Comparison of ENCODE assay signal across 20 mouse cellular contexts in the genomic region with DNA sequence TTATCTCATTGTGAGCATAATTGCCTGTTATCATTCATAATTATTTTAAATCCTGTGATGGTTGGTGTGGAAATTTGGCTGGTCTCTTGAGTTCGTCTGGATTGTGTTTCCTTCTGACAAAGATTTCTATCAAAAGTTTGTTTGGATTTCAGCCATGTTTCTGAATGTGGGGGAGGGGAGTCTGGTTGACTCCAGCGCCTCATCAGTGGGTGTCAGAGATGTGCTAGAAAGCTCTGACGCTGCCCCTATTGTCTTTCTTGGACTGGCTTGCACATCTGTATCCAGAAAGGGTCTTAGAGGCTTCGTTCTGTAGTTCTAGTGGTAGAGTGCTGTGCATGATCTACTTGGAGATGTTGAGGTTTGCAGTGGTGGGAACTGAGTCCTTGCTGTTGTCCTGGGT. TPM values are rescaled to one million over a fixed set of nuclear protein-coding genes. Genes with fewer than 3 reads are reported as not detected.
DNase-seq lines count a peak whose midpoint lies in the region; ATAC-seq lines count a peak whose summit lies in the region.
"Had no signal": no experiment of that assay in that cellular context is flagged by ENCODE, and none has a peak within 500 bp of the region (broad histone marks: within the 10 kb centered on the region; RNA-seq: fewer than 3 reads in every experiment).

No protein-coding gene starts in this region.

- no peaks in the 10 kb centered on the region for H3K9me3 ChIP-seq in heart, embryonic 15.5 days (replicated peaks)
- H3K9me3 ChIP-seq in heart, embryonic 11.5 days (replicated peaks; ENCODE audit: control insufficient read depth, low read length): no peaks in the 10 kb centered on the region
- H3K9me3 ChIP-seq in kidney, embryonic 16.5 days (ENCODE audit: low read length): no peaks in the 10 kb centered on the region
- H3K9me3 ChIP-seq in lung, embryonic 16.5 days (ENCODE audit: control insufficient read depth, low read length): no peaks in the 10 kb centered on the region
- H3K9me3 ChIP-seq: embryonic facial prominence, embryonic 12.5 days; forebrain, embryonic 13.5 days; limb, embryonic 13.5 days; liver, embryonic 13.5 days had no signal

- no peaks in the 10 kb centered on the region for H3K27me3 ChIP-seq in heart, embryonic 15.5 days
- H3K27me3 ChIP-seq in heart, embryonic 11.5 days (ENCODE audit: control insufficient read depth, insufficient read depth, low read length): no peaks in the 10 kb centered on the region
- H3K27me3 ChIP-seq in kidney, embryonic 16.5 days (ENCODE audit: insufficient read depth, low read length): no peaks in the 10 kb centered on the region
- no peaks in the 10 kb centered on the region for H3K27me3 ChIP-seq in lung, embryonic 16.5 days (ENCODE audit: control insufficient read depth, insufficient read depth, low read depth, low read length)
- H3K27me3 ChIP-seq: embryonic facial prominence, embryonic 12.5 days; forebrain, embryonic 13.5 days; limb, embryonic 13.5 days had no signal

- H3K27ac ChIP-seq in heart, embryonic 15.5 days: 0 out of 2 replicates have a peak overlapping the region, but pooled peaks have one; percentile 3
- no peak overlapping the region for H3K27ac ChIP-seq in heart, embryonic 11.5 days (ENCODE audit: low read depth, low read length)
- H3K27ac ChIP-seq in kidney, embryonic 16.5 days (ENCODE audit: low read length): peak overlapping the region; percentile 67
- H3K27ac ChIP-seq in lung, embryonic 16.5 days (ENCODE audit: low read length): peak overlapping the region; percentile 5; the same call in 1 of the 2 replicates
- H3K27ac ChIP-seq: embryonic facial prominence, embryonic 12.5 days; forebrain, embryonic 13.5 days; hindbrain, postnatal 0 days; limb, embryonic 13.5 days; liver, embryonic 13.5 days had no signal

- WGBS in heart, embryonic 15.5 days: 32% methylated on average over 4 of the region's 4 CpGs
- 48% methylated on average over 4 of the region's 4 CpGs for whole genome bisulfite sequencing in heart, embryonic 11.5 days (ENCODE audit: insufficient replicate concordance)
- WGBS in kidney, embryonic 16.5 days: 46% methylated on average over 4 of the region's 4 CpGs
- WGBS in lung, embryonic 16.5 days: 31% methylated on average over 4 of the region's 4 CpGs

- no peak overlapping the region for H3K4me3 ChIP-seq in heart, embryonic 15.5 days
- no peak overlapping the region for H3K4me3 ChIP-seq in heart, embryonic 11.5 days (ENCODE audit: low read depth, low read length)
- no peak overlapping the region for H3K4me3 ChIP-seq in kidney, embryonic 16.5 days (ENCODE audit: low read length)
- H3K4me3 ChIP-seq in lung, embryonic 16.5 days (ENCODE audit: low read length): no peak overlapping the region
- H3K4me3 ChIP-seq: embryonic facial prominence, embryonic 12.5 days; erythroblast, embryonic 14.5 days; forebrain, embryonic 13.5 days; limb, embryonic 13.5 days; liver, embryonic 13.5 days had no signal

- no peak for DNase-seq in kidney, adult 11 months
- DNase-seq in CD4-positive, CD25-positive, alpha-beta regulatory T cell, adult 2 months (ENCODE audit: low read depth, low spot score): peak; percentile 40
- no peak for DNase-seq in adipocyte (ENCODE audit: low spot score)
- DNase-seq: adrenal gland, postnatal 14 days; cerebellum, postnatal 10 days; gastrocnemius, postnatal 14 days; liver, embryonic 13.5 days; right cerebral cortex, postnatal 4 days; thymus, postnatal 14 days had no signal

- no peak overlapping the region for H3K4me2 ChIP-seq in heart, embryonic 15.5 days
- no peak overlapping the region for H3K4me2 ChIP-seq in heart, embryonic 11.5 days
- H3K4me2 ChIP-seq in kidney, embryonic 16.5 days (replicated peaks; ENCODE audit: low read depth, low read length): no peak overlapping the region
- no peak overlapping the region for H3K4me2 ChIP-seq in lung, embryonic 16.5 days (ENCODE audit: low read depth, low read length)
- H3K4me2 ChIP-seq: embryonic facial prominence, embryonic 12.5 days; forebrain, embryonic 13.5 days; limb, embryonic 13.5 days; liver, embryonic 13.5 days had no signal

- peaks cover 57% of the 10 kb centered on the region for H3K4me1 ChIP-seq in heart, embryonic 15.5 days (replicated peaks)
- peaks cover 43% of the 10 kb centered on the region for H3K4me1 ChIP-seq in heart, embryonic 11.5 days (ENCODE audit: control insufficient read depth, insufficient read depth, low read length)
- H3K4me1 ChIP-seq in kidney, embryonic 16.5 days (ENCODE audit: insufficient read depth, low read length): peaks cover 59% of the 10 kb centered on the region
- H3K4me1 ChIP-seq in lung, embryonic 16.5 days (replicated peaks; ENCODE audit: control insufficient read depth, insufficient read depth, low read length): peaks cover 28% of the 10 kb centered on the region

- no peak overlapping the region for H3K9ac ChIP-seq in heart, embryonic 15.5 days
- H3K9ac ChIP-seq in heart, embryonic 11.5 days (ENCODE audit: low read depth, low read length): no peak overlapping the region
- no peak overlapping the region for H3K9ac ChIP-seq in kidney, embryonic 16.5 days (replicated peaks; ENCODE audit: low read length)
- no peak overlapping the region for H3K9ac ChIP-seq in lung, embryonic 16.5 days (ENCODE audit: low read length)
- H3K9ac ChIP-seq: embryonic facial prominence, embryonic 12.5 days; forebrain, embryonic 13.5 days; limb, embryonic 13.5 days; liver, embryonic 13.5 days had no signal

- ATAC-seq in heart, embryonic 15.5 days (replicated peaks; ENCODE audit: insufficient number of reproducible peaks, insufficient read depth, low FRiP score, low read depth): no peak
- ATAC-seq in heart, embryonic 11.5 days (replicated peaks; ENCODE audit: insufficient number of reproducible peaks, low FRiP score, low TSS enrichment): no peak
- ATAC-seq in kidney, embryonic 16.5 days (ENCODE audit: low FRiP score, low TSS enrichment): no peak
- ATAC-seq in lung, embryonic 16.5 days (ENCODE audit: low read depth): peak; percentile 22; the same call in 1 of the 2 replicates
- ATAC-seq in monocyte, adult 5-6 weeks (replicated peaks; ENCODE audit: insufficient number of reproducible peaks, low FRiP score, low TSS enrichment, poor library complexity, severe bottlenecking): no peak
- ATAC-seq: forebrain, embryonic 13.5 days; hindbrain, postnatal 0 days; midbrain, embryonic 16.5 days had no signal

- H3K36me3 ChIP-seq in heart, embryonic 15.5 days: no peaks in the 10 kb centered on the region
- H3K36me3 ChIP-seq in heart, embryonic 11.5 days (ENCODE audit: control insufficient read depth, insufficient read depth, low read length): no peaks in the 10 kb centered on the region
- no peaks in the 10 kb centered on the region for H3K36me3 ChIP-seq in kidney, embryonic 16.5 days (ENCODE audit: insufficient read depth, low read length)
- H3K36me3 ChIP-seq in lung, embryonic 16.5 days (ENCODE audit: control insufficient read depth, insufficient read depth, low read length): no peaks in the 10 kb centered on the region
- H3K36me3 ChIP-seq: embryonic facial prominence, embryonic 12.5 days; limb, embryonic 13.5 days; liver, embryonic 13.5 days had no signal

RNA-seq across cellular contexts. Expression of a gene that starts 23.4 kb away (rescaled TPM):
- polyA plus RNA-seq in heart, embryonic 15.5 days (2015; fragmentation: Nextera tagmentation; extraction: Ambion mirVana): 30.6 and 31.5 TPM in 2 replicates
- polyA plus RNA-seq in heart, embryonic 11.5 days (2014; fragmentation: Nextera tagmentation; extraction: Ambion mirVana): 21.5 and 23.7 TPM in 2 replicates
- polyA plus RNA-seq in kidney, embryonic 16.5 days (2015; fragmentation: Nextera tagmentation; extraction: Ambion mirVana): 41.6 and 51.0 TPM in 2 replicates
- 37.9 and 38.6 TPM in 2 replicates for polyA plus RNA-seq in lung, embryonic 16.5 days (2015; fragmentation: Nextera tagmentation; extraction: Ambion mirVana)
- 12.9 to 19.6 TPM (median 19.1 TPM) in 3 replicates for total RNA-seq in monocyte, adult 5-6 weeks (2017)

RNA-seq across cellular contexts. Expression of a gene that starts 24.3 kb away (rescaled TPM):
- 33.3 and 33.5 TPM in 2 replicates for polyA plus RNA-seq in heart, embryonic 15.5 days (2015; fragmentation: Nextera tagmentation; extraction: Ambion mirVana)
- polyA plus RNA-seq in heart, embryonic 11.5 days (2014; fragmentation: Nextera tagmentation; extraction: Ambion mirVana): 31.7 and 39.5 TPM in 2 replicates
- polyA plus RNA-seq in kidney, embryonic 16.5 days (2015; fragmentation: Nextera tagmentation; extraction: Ambion mirVana): 30.5 and 33.7 TPM in 2 replicates
- polyA plus RNA-seq in lung, embryonic 16.5 days (2015; fragmentation: Nextera tagmentation; extraction: Ambion mirVana): 28.4 and 29.0 TPM in 2 replicates
- total RNA-seq in monocyte, adult 5-6 weeks (2017): 110 to 165 TPM (median 124 TPM) in 3 replicates
